Comparison of ENCODE assay signal across 9 mouse cellular contexts in the genomic region with DNA sequence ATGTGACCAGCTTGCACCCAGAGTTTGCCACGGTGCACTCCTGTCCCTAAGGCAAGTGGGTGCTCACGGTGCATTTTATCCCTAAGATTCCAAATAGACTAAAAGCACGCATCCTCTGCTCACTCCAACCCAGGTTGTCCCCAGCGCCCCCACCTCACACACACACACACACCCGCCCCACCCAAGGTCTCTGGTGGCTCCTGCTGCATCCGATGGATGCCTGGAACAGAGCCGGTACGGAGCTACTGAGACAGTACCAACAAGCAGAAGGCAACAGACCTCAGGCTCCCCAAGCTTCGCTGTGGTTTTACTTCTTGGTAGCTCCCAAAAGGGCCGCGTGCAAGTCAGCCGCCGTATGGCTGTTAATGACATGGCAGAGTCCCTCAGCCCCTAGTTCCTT. TPM values are rescaled to one million over a fixed set of nuclear protein-coding genes. Genes with fewer than 3 reads are reported as not detected.
A peak's percentile ranks its signal among the peaks of the same experiment; 100 is the strongest.
DNase-seq lines count a peak whose midpoint lies in the region; ATAC-seq and TF ChIP-seq lines count a peak whose summit lies in the region.
"Had no signal": no experiment of that assay in that cellular context is flagged by ENCODE, and none has a peak within 500 bp of the region (broad histone marks: within the 10 kb centered on the region; RNA-seq: fewer than 3 reads in every experiment).

No protein-coding gene starts in this region.

- peaks cover 18% of the 10 kb centered on the region for H3K4me1 ChIP-seq in heart, postnatal 0 days (ENCODE audit: control insufficient read depth, insufficient read depth)
- peaks cover 32% of the 10 kb centered on the region for H3K4me1 ChIP-seq in embryonic facial prominence, embryonic 15.5 days
- H3K4me1 ChIP-seq in intestine, embryonic 14.5 days (replicated peaks; ENCODE audit: control insufficient read depth, insufficient read depth, low read length), result peaks cover 5% of the 10 kb centered on the region
- peaks cover 13% of the 10 kb centered on the region; the same call in 1 of the 2 replicates for H3K4me1 ChIP-seq in midbrain, embryonic 15.5 days

- intact Hi-C loops in heart, postnatal 36 days (cut with DNase I), result no loop called here

- 16% methylated on average over 13 of the region's 13 CpGs for WGBS in heart, postnatal 0 days
- WGBS in embryonic facial prominence, embryonic 15.5 days, result 16% methylated on average over 13 of the region's 13 CpGs
- 16% methylated on average over 13 of the region's 13 CpGs for WGBS in intestine, embryonic 14.5 days
- 18% methylated on average over 13 of the region's 13 CpGs for WGBS in midbrain, embryonic 15.5 days

- no peak for TF ChIP-seq CTCF in heart, postnatal 0 days (IDR thresholded peaks at IDR 0.05; ENCODE audit: low read depth)

- DNase-seq in heart, postnatal 0 days (ENCODE audit: low spot score), result no peak
- DNase-seq in heart, postnatal 36 days, result no peak
- no peak for DNase-seq in intestine, embryonic 14.5 days (ENCODE audit: low spot score)
- DNase-seq in MN1 (ENCODE audit: low spot score), result no peak
- DNase-seq in gastrocnemius, postnatal 4 days (ENCODE audit: low spot score in 2 of 2), result no peak
- DNase-seq in c-Kit-positive CD71-positive TER-119-positive erythroid progenitor cells, embryonic 14.5 days (ENCODE audit: low spot score), result no peak

- TF ChIP-seq EP300 in heart, postnatal 0 days (IDR thresholded peaks at IDR 0.05; ENCODE audit: low read depth), result no peak

- H3K36me3 ChIP-seq in heart, postnatal 0 days (replicated peaks; ENCODE audit: control insufficient read depth, insufficient read depth, low read length), result peaks cover 22% of the 10 kb centered on the region
- peaks cover 16% of the 10 kb centered on the region for H3K36me3 ChIP-seq in embryonic facial prominence, embryonic 15.5 days
- H3K36me3 ChIP-seq in intestine, embryonic 14.5 days (ENCODE audit: control insufficient read depth, insufficient read depth, low read length), result peaks cover 18% of the 10 kb centered on the region
- no peaks in the 10 kb centered on the region for H3K36me3 ChIP-seq in midbrain, embryonic 15.5 days (replicated peaks)

- H3K27me3 ChIP-seq in heart, postnatal 0 days (ENCODE audit: control insufficient read depth, insufficient read depth, low read length), result peaks cover 7% of the 10 kb centered on the region; the same call in 1 of the 2 replicates
- peaks cover 12% of the 10 kb centered on the region; the same call in 1 of the 2 replicates for H3K27me3 ChIP-seq in embryonic facial prominence, embryonic 15.5 days
- 0 out of 2 replicates have a peak, but pooled peaks cover 3% of the 10 kb centered on the region for H3K27me3 ChIP-seq in intestine, embryonic 14.5 days (replicated peaks; ENCODE audit: control insufficient read depth, insufficient read depth, low read length)
- peaks cover 10% of the 10 kb centered on the region for H3K27me3 ChIP-seq in midbrain, embryonic 15.5 days (replicated peaks)

- no peak overlapping the region for H3K9ac ChIP-seq in heart, postnatal 0 days (replicated peaks; ENCODE audit: low read depth, low read length)
- H3K9ac ChIP-seq in embryonic facial prominence, embryonic 15.5 days, result no peak overlapping the region
- 0 out of 2 replicates have a peak overlapping the region, but pooled peaks have one; percentile 23 for H3K9ac ChIP-seq in intestine, embryonic 14.5 days (ENCODE audit: low read length)
- H3K9ac ChIP-seq in midbrain, embryonic 15.5 days, result no peak overlapping the region

- H3K4me2 ChIP-seq in heart, postnatal 0 days (ENCODE audit: low read depth, low read length), result peak overlapping the region; percentile 47
- peak overlapping the region; percentile 46 for H3K4me2 ChIP-seq in embryonic facial prominence, embryonic 15.5 days (replicated peaks)
- H3K4me2 ChIP-seq in intestine, embryonic 14.5 days (ENCODE audit: low read length), result peak overlapping the region; percentile 51
- H3K4me2 ChIP-seq in midbrain, embryonic 15.5 days, result peak overlapping the region; percentile 35

- H3K27ac ChIP-seq in heart, postnatal 0 days (ENCODE audit: low read depth), result no peak overlapping the region
- no peak overlapping the region for H3K27ac ChIP-seq in embryonic facial prominence, embryonic 15.5 days (replicated peaks)
- H3K27ac ChIP-seq in intestine, embryonic 14.5 days (ENCODE audit: low read depth), result no peak overlapping the region
- no peak overlapping the region for H3K27ac ChIP-seq in midbrain, embryonic 15.5 days

- ATAC-seq in heart, postnatal 0 days (ENCODE audit: insufficient read depth, low read depth), result no peak
- 0 out of 2 replicates have a peak, but pooled peaks have one; percentile 24 for ATAC-seq in embryonic facial prominence, embryonic 15.5 days (ENCODE audit: insufficient number of reproducible peaks, low FRiP score, low TSS enrichment, low read depth)
- ATAC-seq in intestine, embryonic 14.5 days (replicated peaks; ENCODE audit: low FRiP score, low TSS enrichment, low read depth), result no peak
- peak; percentile 41; the same call in 1 of the 2 replicates for ATAC-seq in midbrain, embryonic 15.5 days (replicated peaks)

- no peaks in the 10 kb centered on the region for H3K9me3 ChIP-seq in heart, postnatal 0 days (replicated peaks; ENCODE audit: control insufficient read depth, low read length)
- no peaks in the 10 kb centered on the region for H3K9me3 ChIP-seq in embryonic facial prominence, embryonic 15.5 days (replicated peaks)
- no peaks in the 10 kb centered on the region for H3K9me3 ChIP-seq in intestine, embryonic 14.5 days (ENCODE audit: control insufficient read depth, low read length)
- no peaks in the 10 kb centered on the region for H3K9me3 ChIP-seq in midbrain, embryonic 15.5 days

- H3K4me3 ChIP-seq in heart, postnatal 0 days (ENCODE audit: low read depth, low read length), result peak overlapping the region; percentile 7; the same call in 1 of the 2 replicates
- H3K4me3 ChIP-seq in embryonic facial prominence, embryonic 15.5 days (replicated peaks), result peak overlapping the region; percentile 33
- H3K4me3 ChIP-seq in intestine, embryonic 14.5 days (ENCODE audit: low read depth, low read length), result peak overlapping the region; percentile 33
- H3K4me3 ChIP-seq in midbrain, embryonic 15.5 days, result peak overlapping the region; percentile 15
- H3K4me3 ChIP-seq: megakaryocyte, embryonic 14.5 days had no signal

RNA-seq across cellular contexts. Expression of a gene that starts 0.4 kb away (rescaled TPM):
- total RNA-seq in heart, postnatal 0 days (2014; rRNA removed; ENCODE audit: low replicate concordance), result 2.0 TPM in 1 of 2 replicates, not detected in the other
- polyA plus RNA-seq in heart, postnatal 0 days (2015; fragmentation: Nextera tagmentation; extraction: Ambion mirVana), result 0.40 and 0.55 TPM in 2 replicates
- total RNA-seq in heart, postnatal 36 days (2021), result under 1 TPM in 1 of 2 experiments, not detected in 1; 0.33 TPM
- 4.1 and 4.5 TPM in 2 replicates for polyA plus RNA-seq in embryonic facial prominence, embryonic 15.5 days (2015; fragmentation: Nextera tagmentation; extraction: Ambion mirVana)
- 2.9 TPM in 2 replicates for polyA plus RNA-seq in intestine, embryonic 14.5 days (2014; fragmentation: Nextera tagmentation; extraction: Ambion mirVana)
- polyA plus RNA-seq in midbrain, embryonic 15.5 days (2015; fragmentation: Nextera tagmentation; extraction: Ambion mirVana), result 1.6 and 2.0 TPM in 2 replicates
- under 1 TPM; 0.22 to 0.57 TPM for total RNA-seq in gastrocnemius, postnatal 4 days (2021)

RNA-seq across cellular contexts. Expression of a gene that starts 18.5 kb away (rescaled TPM):
- 272 and 285 TPM in 2 replicates for total RNA-seq in heart, postnatal 0 days (2014; rRNA removed; ENCODE audit: low replicate concordance)
- 244 and 250 TPM in 2 replicates for polyA plus RNA-seq in heart, postnatal 0 days (2015; fragmentation: Nextera tagmentation; extraction: Ambion mirVana)
- 100 to 1,000 TPM; 135 to 138 TPM for total RNA-seq in heart, postnatal 36 days (2021)
- 175 and 185 TPM in 2 replicates for polyA plus RNA-seq in embryonic facial prominence, embryonic 15.5 days (2015; fragmentation: Nextera tagmentation; extraction: Ambion mirVana)
- 196 and 214 TPM in 2 replicates for polyA plus RNA-seq in intestine, embryonic 14.5 days (2014; fragmentation: Nextera tagmentation; extraction: Ambion mirVana)
- 113 and 150 TPM in 2 replicates for polyA plus RNA-seq in midbrain, embryonic 15.5 days (2015; fragmentation: Nextera tagmentation; extraction: Ambion mirVana)
- total RNA-seq in gastrocnemius, postnatal 4 days (2021), result 100 to 1,000 TPM; 103 TPM

Comparison
In these comparisons a context has a peak if more than half of its experiments do, and no peak if none do; other contexts are left out.
1. ATAC-seq: peak in embryonic facial prominence, embryonic 15.5 days (single experiment) and midbrain, embryonic 15.5 days (single experiment); none in heart, postnatal 0 days (single experiment) and intestine, embryonic 14.5 days (single experiment).
2. Peak in every context shown above with its lines, with median percentiles within 50 percentile points of each other: H3K4me2 ChIP-seq and H3K4me3 ChIP-seq.